Mouse (Mus musculus) layer of hippocampus, postnatal 25 days (tissue): Measurements from ENCODE around the gene Vps13c. TPM values are rescaled to one million over a fixed set of nuclear protein-coding genes. Genes with fewer than 3 reads are reported as not detected.

Experiments used
- DNase-seq, 2 experiments: peaks; one replicate each; pipeline ENCODE4 v3.0.0; 2022; ENCODE audit warnings: mixed read lengths in 2 of 2, low spot score in 1 of 2; ENCODE audit errors: extremely low spot score in 1 of 2
- total RNA-seq, 2 experiments: library from RNA; stranded (reverse); gene quantifications; 2 replicates each; pipeline ENCODE4 v1.2.3; 2021

The Vps13c gene
- total RNA-seq, 2 experiments from 2014 or later, result 85.7 to 110 TPM

DNA sequence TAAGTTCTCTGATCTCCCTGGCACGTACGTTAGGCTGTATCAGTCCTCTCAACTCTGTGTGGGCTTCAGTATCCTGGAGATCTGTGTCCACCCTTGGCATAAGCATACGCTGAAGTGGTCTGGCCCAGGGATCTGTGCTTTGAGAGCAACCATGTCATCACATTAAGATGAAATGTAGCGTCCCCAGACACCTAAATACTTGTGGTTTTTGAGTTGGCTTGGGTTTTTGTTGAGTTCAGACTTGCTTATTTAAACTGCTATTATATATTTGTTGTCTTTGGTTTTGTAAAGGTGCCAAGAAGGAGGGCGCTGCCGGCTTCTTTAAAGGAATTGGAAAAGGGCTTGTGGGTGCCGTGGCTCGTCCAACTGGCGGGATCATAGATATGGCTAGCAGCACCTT, 135.3 kb downstream of the Vps13c start:
- DNase-seq, result no peak

DNA sequence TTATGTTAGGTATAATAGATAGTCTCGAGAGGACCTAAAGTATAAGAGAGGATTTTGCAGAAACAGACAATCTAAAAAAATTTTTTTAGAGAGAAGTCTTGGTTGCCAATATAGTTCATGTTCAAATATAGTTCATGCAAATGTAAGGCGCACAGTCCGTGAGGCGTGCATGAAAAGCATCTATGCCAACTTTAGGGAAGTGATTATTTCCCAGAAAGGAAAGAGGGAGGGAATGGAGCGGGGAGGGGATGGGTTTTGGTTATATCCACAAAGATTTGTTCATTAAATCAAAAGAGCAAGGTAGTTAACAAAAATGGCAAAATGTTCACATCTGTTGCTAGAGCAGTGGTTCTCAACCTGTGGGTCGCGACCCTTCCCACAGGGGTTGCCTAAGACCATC, 166.4 kb downstream of the Vps13c start:
- DNase-seq, result no peak

DNA sequence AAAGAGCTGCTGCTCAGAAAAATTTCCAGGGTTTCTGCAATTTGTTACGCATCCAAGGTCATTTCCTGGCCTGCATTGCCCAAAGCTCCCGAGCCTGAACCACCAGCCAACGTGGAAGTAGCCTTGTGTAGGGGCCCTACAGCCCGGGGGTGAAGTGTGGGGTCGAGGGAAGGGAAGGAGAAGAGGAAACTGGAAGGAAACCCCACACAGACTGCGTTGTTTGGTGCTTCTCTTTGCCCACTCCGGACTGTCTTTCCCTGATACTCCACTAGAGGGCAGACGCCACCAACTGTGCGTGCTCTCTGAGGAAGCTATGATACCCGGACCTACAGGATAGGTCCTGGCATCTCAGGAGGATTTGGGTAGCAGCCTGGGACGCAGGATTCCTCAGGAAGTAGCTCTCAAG, 174.8 kb downstream of the Vps13c start:
- peak; percentile 75 to 91 for DNase-seq

DNA sequence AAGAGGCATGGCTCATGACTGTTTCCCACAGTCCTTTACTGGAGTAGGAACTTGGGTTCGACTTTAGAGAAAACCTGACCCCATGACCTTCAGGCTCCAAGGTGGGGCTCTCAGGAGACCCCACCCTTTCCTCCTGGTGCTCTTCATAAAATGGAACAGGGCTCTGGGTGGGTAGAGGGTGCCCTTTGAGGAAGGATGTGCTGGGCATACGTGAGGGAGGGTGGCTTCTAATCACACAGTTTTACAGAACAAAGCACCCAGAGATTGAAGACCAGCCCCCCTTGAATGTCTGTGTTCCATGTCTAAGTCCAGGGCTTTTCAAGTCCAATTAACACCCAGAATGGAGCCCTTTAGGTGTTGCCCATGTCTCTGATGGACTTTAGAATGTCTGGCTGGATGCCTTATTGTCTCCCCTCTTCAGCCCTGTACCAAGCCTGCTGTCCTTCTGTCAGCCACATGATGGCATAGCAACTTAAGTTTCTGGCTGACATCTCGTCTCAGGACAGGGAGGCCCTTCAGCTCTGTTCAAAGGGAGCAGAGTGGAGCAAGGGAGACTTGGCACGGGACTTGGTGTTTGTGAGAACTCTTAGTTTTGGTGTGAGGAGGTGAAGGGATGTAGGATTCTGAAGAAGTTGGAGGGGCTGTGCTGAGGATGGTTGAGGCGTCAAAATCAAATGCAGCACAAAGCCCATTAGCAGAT, 176.2 kb downstream of the Vps13c start:
- peak in 1 of 2 experiments; percentile 48 for DNase-seq

- no peak for DNase-seq
These were observed 180.7 kb downstream of the Vps13c start for GRCm38 (mm10) chr9:68020776-68021365.

GRCm38 (mm10) chr9:68022311-68023043, 182.3 kb downstream of the Vps13c start:
- no peak for DNase-seq

GRCm38 (mm10) chr9:68028631-68029030, 188.4 kb downstream of the Vps13c start:
- DNase-seq, result no peak

- no peak for DNase-seq
These were observed 193.6 kb downstream of the Vps13c start for GRCm38 (mm10) chr9:68033771-68034170.

Other genes starting within 250 kb of the Vps13c start
- gene C2cd4b, start 81.0 kb upstream of the Vps13c start, total RNA-seq, result 10 to 100 TPM in 1 of 2 experiments, 1 to 10 TPM in 1; 7.9 to 10.0 TPM
- gene C2cd4a, start 8.1 kb upstream of the Vps13c start, total RNA-seq, result 1 to 10 TPM; 2.1 to 2.2 TPM